Mouse (Mus musculus) testis, adult 10 weeks (tissue): ENCODE measurements around the gene Hpf1. TPM values are rescaled to one million over a fixed set of nuclear protein-coding genes. Genes with fewer than 3 reads are reported as not detected.

Experiments used
- polyA plus RNA-seq: library from polyadenylated mRNA; stranded (reverse); fragments of 350-450 nt; fragmentation: Illumina TruSeq; extraction: RNeasy Lipid Tissue Mini Kit (QIAGEN cat#74804); gene quantifications from one replicate; pipeline ENCODE4 v1.2.3, GENCODE M21; 2014; ENCODE audit warnings: low read depth, low replicate concordance

Gene Hpf1
- polyA plus RNA-seq: 116 TPM

GRCm38 (mm10) chr8:60889843-60890519, at the start of gene Hpf1:
TSS of gene Hpf1 (plus strand) at chr8:60890418.

Other genes starting within 250 kb of the Hpf1 start
- 43.7 TPM for gene Clcn3, start 92.9 kb downstream of the Hpf1 start, polyA plus RNA-seq
- 80.6 TPM for gene Nek1, start 102.8 kb downstream of the Hpf1 start, polyA plus RNA-seq